Mouse (Mus musculus) liver, adult 2 months (tissue): ENCODE data around the gene Gm26938. TPM values are rescaled to one million over a fixed set of nuclear protein-coding genes. Genes with fewer than 3 reads are reported as not detected.

Experiments
- DNase-seq: peaks from one replicate; pipeline ENCODE4 v3.0.0-alpha.2; 2011; ENCODE audit warnings: low read depth, low spot score; ENCODE audit errors: extremely low read depth
- H3K27ac ChIP-seq: fragments of 200-500 bp; replicated peaks from 2 replicates; pipeline ENCODE4 v1.5.1; 2012; ENCODE audit warnings: low read depth, mild to moderate bottlenecking, control low read depth, inconsistent platforms, low read length; ENCODE audit not compliant: insufficient read depth
- H3K27me3 ChIP-seq: fragments of 200-500 bp; 2 replicates; pipeline ENCODE4 v1.6.1; 2012; ENCODE audit warnings: mild to moderate bottlenecking, moderate library complexity, low read length, inconsistent platforms; ENCODE audit not compliant: control insufficient read depth, insufficient read depth
- H3K36me3 ChIP-seq: fragments of 200-500 bp; 2 replicates; pipeline ENCODE4 v1.6.1; 2012; ENCODE audit warnings: low read length, inconsistent platforms; ENCODE audit not compliant: control insufficient read depth, insufficient read depth
- H3K4me1 ChIP-seq: fragments of 200-500 bp; 2 replicates; pipeline ENCODE4 v1.6.1; 2011; ENCODE audit warnings: low read length; ENCODE audit not compliant: control insufficient read depth, insufficient read depth
- H3K4me3 ChIP-seq: fragments of 200-500 bp; 2 replicates; pipeline ENCODE4 v1.5.1; 2011; ENCODE audit warnings: low read depth, mild to moderate bottlenecking, control low read depth, low read length, moderate library complexity; ENCODE audit not compliant: insufficient read depth
- H3K79me2 ChIP-seq: fragments of 200-500 bp; 2 replicates; pipeline ENCODE4 v1.6.1; 2012; ENCODE audit warnings: inconsistent platforms, mild to moderate bottlenecking, low read length, moderate library complexity; ENCODE audit not compliant: control insufficient read depth, insufficient read depth
- H3K9ac ChIP-seq: fragments of 200-500 bp; 2 replicates; pipeline ENCODE4 v1.6.1; 2012; ENCODE audit warnings: low read depth, mild to moderate bottlenecking, control low read depth, inconsistent platforms, low read length
- CTCF ChIP-seq: fragments of 200-500 bp; IDR thresholded peaks from 2 replicates; pipeline ENCODE4 v1.5.1; 2011; ENCODE audit warnings: low read depth, low read length, control low read depth
- POLR2A ChIP-seq: fragments of 200-500 bp; IDR thresholded peaks from 2 replicates; pipeline ENCODE4 v1.6.1; 2011; ENCODE audit warnings: low read length, control low read depth; ENCODE audit not compliant: insufficient read depth; ENCODE audit errors: extremely low read depth
- WGBS: fragments of 180-500 bp; shearing (Covaris S2); methylation state at CpG from one replicate; pipeline ENCODE4 v1.1.7; 2018; 5-methylcytosine and 5-hydroxymethylcytosine counted together
- polyA plus RNA-seq: library from polyadenylated mRNA; depleted of rRNA; stranded (reverse); fragments of >200 nt; gene quantifications from 2 replicates; pipeline ENCODE4 v1.2.3, GENCODE M21; 2012
- total RNA-seq: library from RNA; depleted of rRNA; stranded (reverse); fragments of >200 nt; gene quantifications from 2 replicates; pipeline ENCODE4 v1.2.3, GENCODE M21; 2014

The Gm26938 gene
- total and polyA plus RNA-seq, 2 experiments: not detected

DNA sequence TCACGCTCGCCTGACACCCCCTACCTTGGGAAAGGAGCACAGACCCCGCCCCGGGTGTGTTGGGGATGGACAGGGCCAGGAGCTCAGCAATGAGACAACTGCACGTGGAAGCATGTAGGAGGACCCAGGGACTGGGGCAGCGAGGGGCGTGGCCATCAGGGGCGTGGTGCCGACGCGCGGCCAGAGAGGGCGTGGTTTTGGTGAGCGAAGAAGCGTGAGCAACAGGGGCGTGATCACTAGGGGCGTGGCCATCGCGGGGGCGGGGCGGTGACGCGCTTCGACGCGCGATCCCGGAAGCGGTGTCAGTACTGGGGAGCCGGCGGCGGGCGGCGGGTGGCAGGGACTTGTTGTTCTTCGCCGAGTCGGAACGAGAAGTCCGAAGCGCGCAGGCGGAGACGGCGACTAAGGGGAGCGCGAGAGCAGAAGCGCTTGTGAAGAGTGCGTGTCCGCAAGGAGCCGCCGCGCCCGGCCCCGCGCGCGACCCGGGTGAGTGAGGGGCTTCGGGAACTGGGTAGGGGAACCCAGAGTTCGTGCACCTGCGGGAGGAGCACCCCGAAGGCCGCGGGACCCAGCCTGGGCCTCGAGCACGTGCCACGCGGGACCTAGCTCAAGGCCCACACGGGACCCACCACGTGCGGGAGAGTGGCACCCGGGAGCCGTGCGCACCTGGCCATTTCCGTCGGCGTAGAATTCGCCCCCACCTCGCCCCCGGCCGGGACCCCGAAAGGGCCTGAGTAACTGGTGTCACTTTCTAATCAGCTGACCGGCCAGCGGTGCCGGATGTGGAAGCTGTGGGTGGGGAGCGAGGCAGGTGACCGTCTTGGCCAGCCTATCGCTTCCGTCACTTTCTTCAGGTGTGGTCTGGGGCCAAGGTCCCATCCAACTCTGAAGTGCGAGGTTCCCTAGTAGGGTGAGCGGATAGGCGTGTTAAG is 34.7 kb downstream of the Gm26938 start, which contains the start of gene Mafk:
Gene Mafk, plus strand, starts transcription at position 287 of the 932 bp plus-strand sequence.
- Histone ChIP-seq H3K9ac (peak within 1 kb of the TSS; percentile 88), H3K4me3 (peak within 1 kb of the TSS; percentile 77), H3K36me3 (no peaks in the 10 kb centered on the region), H3K79me2 (peaks cover 31% of the 10 kb centered on the region), H3K27me3 (no peaks in the 10 kb centered on the region), H3K4me1 (peaks cover 30% of the 10 kb centered on the region), H3K27ac (peak within 1 kb of the TSS; percentile 79)
- no peak for TF ChIP-seq CTCF
- peak; percentile 84; the same call in 1 of the 2 replicates for TF ChIP-seq POLR2A
- under 1% methylated on average over 92 of the region's 92 CpGs for WGBS
- peak; percentile 85 for DNase-seq

DNA sequence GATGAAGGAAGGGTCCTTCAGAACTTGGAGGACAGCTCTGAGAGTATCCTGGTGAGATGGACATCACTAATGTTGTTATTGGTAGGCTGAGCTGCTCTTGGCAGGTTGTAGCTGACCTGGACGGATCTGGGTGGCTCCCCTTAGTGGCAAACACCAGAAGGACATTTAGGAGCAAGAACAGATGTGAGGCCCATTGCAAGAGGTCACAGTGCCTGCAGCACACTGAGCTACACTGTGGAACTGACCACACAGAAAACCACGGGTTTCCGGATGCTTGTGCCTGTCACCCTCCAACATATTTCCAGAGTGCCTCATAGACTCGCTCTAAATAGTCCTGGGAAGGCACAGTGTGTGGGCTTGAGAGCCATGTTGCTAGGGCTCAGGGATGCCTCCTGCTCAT is 36.7 kb downstream of the Gm26938 start:
- Histone ChIP-seq H3K27ac (no peak overlapping the region), H3K27me3 (no peaks in the 10 kb centered on the region), H3K36me3 (no peaks in the 10 kb centered on the region), H3K79me2 (peaks cover 17% of the 10 kb centered on the region; the same call in 1 of the 2 replicates), H3K4me3 (no peak overlapping the region), H3K9ac (no peak overlapping the region), H3K4me1 (peaks cover 23% of the 10 kb centered on the region)
- WGBS: 61% methylated on average over 4 of the region's 4 CpGs
- TF ChIP-seq POLR2A (no peak), CTCF (no peak)
- no peak for DNase-seq

DNA sequence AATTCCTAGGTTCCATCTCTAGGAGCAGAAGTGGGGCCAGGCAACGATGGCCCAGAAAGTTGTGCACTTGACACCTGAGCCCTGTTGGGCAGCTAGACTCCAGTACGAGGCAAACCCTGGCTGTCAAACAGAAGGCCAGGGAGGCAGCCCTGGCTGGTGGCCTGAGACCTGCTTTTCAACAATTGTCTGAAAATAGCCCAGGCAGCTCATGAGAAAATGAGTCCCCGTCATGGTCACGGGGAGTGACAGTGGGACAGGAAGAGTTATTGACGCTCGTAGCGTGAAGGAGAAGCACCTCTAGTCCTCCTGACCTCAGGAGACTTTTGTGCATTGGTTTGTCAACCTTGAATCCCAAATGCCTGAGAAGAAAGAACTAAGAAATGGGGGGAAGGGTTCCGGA is 44.8 kb downstream of the Gm26938 start:
- no peak for DNase-seq
- TF ChIP-seq POLR2A (no peak), CTCF (no peak)
- no peak overlapping the region for H3K4me3 ChIP-seq
- no peaks in the 10 kb centered on the region for H3K79me2 ChIP-seq
- no peaks in the 10 kb centered on the region for H3K36me3 ChIP-seq
- no peaks in the 10 kb centered on the region for H3K4me1 ChIP-seq
- H3K9ac ChIP-seq: no peak overlapping the region
- no peaks in the 10 kb centered on the region for H3K27me3 ChIP-seq
- WGBS: 84% methylated on average over 8 of the region's 8 CpGs
- no peak overlapping the region for H3K27ac ChIP-seq

DNA sequence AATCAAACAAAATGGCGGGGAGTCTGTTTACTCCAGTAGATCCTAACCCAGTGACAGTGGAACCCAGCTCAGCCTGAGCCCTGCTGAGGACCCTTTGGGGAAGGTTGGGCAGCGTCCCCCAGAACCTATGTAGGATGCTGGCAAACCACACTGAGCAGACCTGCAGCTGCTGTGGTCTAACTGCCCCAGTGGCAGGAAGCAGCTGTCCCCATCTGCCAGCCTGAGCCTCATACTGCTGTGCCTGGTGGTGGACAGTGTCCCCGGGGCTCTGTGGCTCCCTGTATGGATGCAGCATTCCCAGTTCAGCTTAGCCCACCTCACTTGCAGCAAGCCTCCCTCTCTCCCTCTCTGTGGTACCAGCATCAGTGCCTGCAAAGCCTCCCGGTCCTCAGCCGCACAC is 49.2 kb downstream of the Gm26938 start:
- TF ChIP-seq CTCF (no peak), POLR2A (no peak)
- Histone ChIP-seq H3K79me2 (no peaks in the 10 kb centered on the region; the same call in 1 of the 2 replicates), H3K4me3 (no peak overlapping the region), H3K4me1 (no peaks in the 10 kb centered on the region), H3K9ac (no peak overlapping the region), H3K27ac (no peak overlapping the region), H3K36me3 (no peaks in the 10 kb centered on the region), H3K27me3 (no peaks in the 10 kb centered on the region)
- no peak for DNase-seq
- 86% methylated on average over 5 of the region's 5 CpGs for WGBS

DNA sequence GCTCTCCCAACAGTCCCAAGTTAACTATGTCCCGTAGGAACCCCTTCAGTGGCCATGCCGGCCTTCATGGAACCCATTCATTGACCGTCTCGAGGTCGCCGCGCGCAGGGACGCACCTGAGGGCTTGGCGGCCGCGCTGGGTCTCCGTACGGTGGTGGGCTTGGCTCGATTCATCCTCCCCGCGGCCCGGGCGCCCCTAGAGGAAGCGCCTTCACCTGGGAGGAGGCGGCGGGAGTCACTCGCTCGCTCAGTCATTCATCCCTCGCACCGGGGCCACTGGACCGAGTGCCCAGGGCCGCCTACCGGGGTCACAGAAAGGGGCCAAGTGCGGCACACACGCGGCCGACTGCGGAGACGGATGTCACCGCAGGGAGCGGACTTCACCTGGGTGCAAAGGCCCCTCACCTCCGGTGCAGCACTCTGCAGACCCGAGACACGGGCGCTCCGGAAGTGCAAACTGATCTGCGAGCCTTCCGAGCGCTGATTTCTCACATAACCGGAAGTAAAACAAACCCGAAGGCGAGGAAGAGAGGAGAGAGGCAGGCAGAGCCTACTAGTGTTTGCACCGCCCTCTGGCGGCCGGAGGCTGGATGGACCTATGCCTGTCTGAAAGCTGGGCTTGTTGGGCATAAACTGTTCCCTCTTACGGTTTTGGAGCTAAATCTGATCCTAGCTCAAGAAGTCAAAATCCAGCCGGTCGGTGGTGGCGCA is 50.8 kb downstream of the Gm26938 start, which contains the start of gene Ints1:
Gene Ints1, minus strand, starts transcription at position 459 of the 711 bp plus-strand sequence.
- Histone ChIP-seq H3K4me3 (peak within 1 kb of the TSS; percentile 86), H3K36me3 (no peaks in the 10 kb centered on the region; the same call in 1 of the 2 replicates), H3K27ac (no peak within 1 kb of the TSS; the same call in 1 of the 2 replicates), H3K79me2 (no peaks in the 10 kb centered on the region; the same call in 1 of the 2 replicates), H3K9ac (peak within 1 kb of the TSS; percentile 79), H3K27me3 (no peaks in the 10 kb centered on the region), H3K4me1 (no peaks in the 10 kb centered on the region)
- TF ChIP-seq POLR2A (0 out of 2 replicates have a peak, but pooled peaks have one; percentile 28), CTCF (peak; percentile 98)
- peak; percentile 90 for DNase-seq
- WGBS: under 1% methylated on average over 55 of the region's 55 CpGs
